Mouse (Mus musculus) spleen, adult 2 months (tissue): ENCODE results near the gene Ifna14. TPM values are rescaled to one million over a fixed set of nuclear protein-coding genes. Genes with fewer than 3 reads are reported as not detected.

Experiments
- DNase-seq, 2 experiments: peaks; one replicate each; pipeline versions ENCODE4 v3.0.0 to v3.0.0-alpha.2; 2012 to 2021; ENCODE audit warnings: low spot score in 2 of 2, low read depth in 1 of 2
- H3K27ac ChIP-seq: fragments of 200-500 bp; 2 replicates; pipeline ENCODE4 v1.5.1; 2012; ENCODE audit warnings: low read length, inconsistent platforms; ENCODE audit not compliant: insufficient read depth
- H3K27me3 ChIP-seq: fragments of 200-500 bp; 2 replicates; pipeline ENCODE4 v1.6.1; 2012; ENCODE audit warnings: mild to moderate bottlenecking, moderate library complexity, low read length, inconsistent platforms; ENCODE audit not compliant: control insufficient read depth, insufficient read depth
- H3K36me3 ChIP-seq: fragments of 200-500 bp; 2 replicates; pipeline ENCODE4 v1.6.1; 2012; ENCODE audit warnings: mild to moderate bottlenecking, low read length, inconsistent platforms; ENCODE audit not compliant: control insufficient read depth, insufficient read depth
- H3K4me1 ChIP-seq: fragments of 200-500 bp; 2 replicates; pipeline ENCODE4 v1.6.1; 2011; ENCODE audit warnings: inconsistent platforms; ENCODE audit not compliant: control insufficient read depth, insufficient read depth, insufficient read length
- H3K4me3 ChIP-seq: fragments of 200-500 bp; 2 replicates; pipeline ENCODE4 v1.5.1; 2011; ENCODE audit warnings: mild to moderate bottlenecking, inconsistent platforms; ENCODE audit not compliant: insufficient read depth, insufficient read length; ENCODE audit errors: extremely low read depth
- CTCF ChIP-seq: fragments of 200-500 bp; IDR thresholded peaks from 2 replicates; pipeline ENCODE4 v1.5.1; 2011; ENCODE audit warnings: mild to moderate bottlenecking, inconsistent platforms; ENCODE audit not compliant: insufficient read depth, insufficient read length, insufficient replicate concordance; ENCODE audit errors: extremely low read depth
- POLR2A ChIP-seq: fragments of 200-500 bp; IDR thresholded peaks from 2 replicates; pipeline ENCODE4 v1.6.1; 2011; ENCODE audit warnings: low read depth, low read length, inconsistent platforms
- whole genome bisulfite sequencing: fragments of 180-500 bp; shearing (Covaris S2); methylation state at CpG from one replicate; pipeline ENCODE4 v1.1.7; 2018; 5-methylcytosine and 5-hydroxymethylcytosine counted together
- polyA plus RNA-seq: library from polyadenylated mRNA; depleted of rRNA; stranded (reverse); fragments of >200 nt; gene quantifications from 2 replicates; pipeline ENCODE4 v1.2.3, GENCODE M21; 2012; rRNA removed

The Ifna14 gene
- polyA plus RNA-seq, 1 experiment, result not detected

- Histone ChIP-seq H3K27me3 (no peaks in the 10 kb centered on the region), H3K4me1 (no peaks in the 10 kb centered on the region), H3K4me3 (no peak overlapping the region), H3K36me3 (no peaks in the 10 kb centered on the region), H3K27ac (no peak overlapping the region)
- 82% methylated on average over 4 of the region's 4 CpGs for WGBS
- no peak for DNase-seq
- TF ChIP-seq POLR2A, result no peak
- TF ChIP-seq CTCF, result no peak
These were observed 41.3 kb downstream of the Ifna14 start for GRCm38 (mm10) chr4:88530271-88530670.

GRCm38 (mm10) chr4:88526379-88527049 is 45.1 kb downstream of the Ifna14 start:
- H3K4me3 ChIP-seq, result no peak overlapping the region
- H3K36me3 ChIP-seq, result no peaks in the 10 kb centered on the region
- H3K4me1 ChIP-seq, result no peaks in the 10 kb centered on the region
- TF ChIP-seq CTCF (no peak), POLR2A (no peak)
- DNase-seq, result no peak
- no peak overlapping the region for H3K27ac ChIP-seq
- no peaks in the 10 kb centered on the region for H3K27me3 ChIP-seq
- WGBS, result 82% methylated on average over 5 of the region's 5 CpGs

- TF ChIP-seq CTCF (no peak), POLR2A (no peak)
- H3K27me3 ChIP-seq, result no peaks in the 10 kb centered on the region
- no peaks in the 10 kb centered on the region for H3K36me3 ChIP-seq
- H3K4me3 ChIP-seq, result no peak overlapping the region
- 78% methylated on average over 3 of the region's 3 CpGs for WGBS
- no peak for DNase-seq
- no peaks in the 10 kb centered on the region for H3K4me1 ChIP-seq
- no peak overlapping the region for H3K27ac ChIP-seq
These were observed 46.2 kb downstream of the Ifna14 start for GRCm38 (mm10) chr4:88525393-88525792.

- no peak for DNase-seq
- no peaks in the 10 kb centered on the region for H3K36me3 ChIP-seq
- H3K27ac ChIP-seq, result no peak overlapping the region
- no peaks in the 10 kb centered on the region for H3K4me1 ChIP-seq
- no peak overlapping the region for H3K4me3 ChIP-seq
- no peaks in the 10 kb centered on the region for H3K27me3 ChIP-seq
- no peak for TF ChIP-seq CTCF
- TF ChIP-seq POLR2A, result no peak
These were observed 48.4 kb downstream of the Ifna14 start for GRCm38 (mm10) chr4:88523241-88523640.

- no peak within 1 kb of the TSS for H3K27ac ChIP-seq
- no peaks in the 10 kb centered on the region for H3K4me1 ChIP-seq
- TF ChIP-seq CTCF (no peak), POLR2A (no peak)
- DNase-seq, result no peak
- WGBS, result 93% methylated on average over 4 of the region's 4 CpGs
- no peak within 1 kb of the TSS for H3K4me3 ChIP-seq
- no peaks in the 10 kb centered on the region for H3K27me3 ChIP-seq
- H3K36me3 ChIP-seq, result no peaks in the 10 kb centered on the region
These were observed 48.9 kb downstream of the Ifna14 start, which contains the start of gene Ifnb1 for GRCm38 (mm10) chr4:88522674-88523073. Gene Ifnb1, minus strand, starts transcription at chr4:88522774.

Other genes with a start within 250 kb of the Ifna14 start
- gene Hacd4, start 132.9 kb downstream of the Ifna14 start, polyA plus RNA-seq, result 1.4 and 2.1 TPM in 2 replicates
- not detected in 2 replicates for gene Ifnb1, start 49.0 kb downstream of the Ifna14 start, polyA plus RNA-seq
- not detected in 2 replicates for gene Ifna15, start 13.6 kb downstream of the Ifna14 start, polyA plus RNA-seq
- not detected in 2 replicates for gene Ifna9, start 20.6 kb upstream of the Ifna14 start, polyA plus RNA-seq
- not detected in 2 replicates for gene Ifna12, start 31.6 kb upstream of the Ifna14 start, polyA plus RNA-seq
- gene C87499, start 62.6 kb upstream of the Ifna14 start, polyA plus RNA-seq, result not detected in 2 replicates
- gene Ifna13, start 72.7 kb upstream of the Ifna14 start, polyA plus RNA-seq, result not detected in 2 replicates
- not detected in 2 replicates for gene Ifna16, start 105.1 kb upstream of the Ifna14 start, polyA plus RNA-seq
- not detected in 2 replicates for gene Ifna2, start 112.1 kb upstream of the Ifna14 start, polyA plus RNA-seq
- not detected in 2 replicates for gene Ifnab, start 119.6 kb upstream of the Ifna14 start, polyA plus RNA-seq
- gene Gm26566, start 150.0 kb upstream of the Ifna14 start, polyA plus RNA-seq, result 0.18 and 0.45 TPM in 2 replicates
- gene Klhl9, start 150.7 kb upstream of the Ifna14 start, polyA plus RNA-seq, result 8.4 and 11.4 TPM in 2 replicates
- gene Gm13271, start 183.1 kb upstream of the Ifna14 start, polyA plus RNA-seq, result not detected in 2 replicates
- 0.07 TPM in 1 of 2 replicates, not detected in the other for gene Gm13283, start 188.3 kb upstream of the Ifna14 start, polyA plus RNA-seq
- not detected in 2 replicates for gene Gm13290, start 202.0 kb upstream of the Ifna14 start, polyA plus RNA-seq
- gene Gm13289, start 205.1 kb upstream of the Ifna14 start, polyA plus RNA-seq, result not detected in 2 replicates
- not detected in 2 replicates for gene Gm13272, start 208.1 kb upstream of the Ifna14 start, polyA plus RNA-seq
- gene Ifnz, start 210.3 kb upstream of the Ifna14 start, polyA plus RNA-seq, result not detected in 2 replicates
- not detected in 2 replicates for gene Gm13276, start 213.9 kb upstream of the Ifna14 start, polyA plus RNA-seq
- not detected in 2 replicates for gene Gm13277, start 216.8 kb upstream of the Ifna14 start, polyA plus RNA-seq
- not detected in 2 replicates for gene Gm13278, start 219.8 kb upstream of the Ifna14 start, polyA plus RNA-seq
- gene Gm13275, start 222.7 kb upstream of the Ifna14 start, polyA plus RNA-seq, result not detected in 2 replicates
- gene Gm13279, start 225.6 kb upstream of the Ifna14 start, polyA plus RNA-seq, result not detected in 2 replicates
- gene Gm13285, start 227.9 kb upstream of the Ifna14 start, polyA plus RNA-seq, result not detected in 2 replicates
- not detected in 2 replicates for gene Gm13287, start 231.5 kb upstream of the Ifna14 start, polyA plus RNA-seq
- not detected in 2 replicates for gene Gm13288, start 233.7 kb upstream of the Ifna14 start, polyA plus RNA-seq
- gene Ifna7, start 244.4 kb upstream of the Ifna14 start, polyA plus RNA-seq, result not detected in 2 replicates
- gene Ifna11, start 248.2 kb upstream of the Ifna14 start, polyA plus RNA-seq, result not detected in 2 replicates